Mouse (Mus musculus) C2C12 (cell line): Measurements from ENCODE around the gene Plpp1. TPM values are rescaled to one million over a fixed set of nuclear protein-coding genes. Genes with fewer than 3 reads are reported as not detected.

Experiments
- H3K27me3 ChIP-seq: one replicate; pipeline ENCODE4 v1.6.1; 2011; ENCODE audit not compliant: control insufficient read depth, insufficient read depth, insufficient read length
- H3K36me3 ChIP-seq: one replicate; pipeline ENCODE4 v1.6.1; 2011; ENCODE audit not compliant: control insufficient read depth, insufficient read depth
- H3K4me3 ChIP-seq: one replicate; pipeline ENCODE4 v1.5.1; 2011; ENCODE audit warnings: mild to moderate bottlenecking, control low read depth; ENCODE audit not compliant: poor library complexity, insufficient read depth, severe bottlenecking
- H3K79me2 ChIP-seq: one replicate; pipeline ENCODE4 v1.6.1; 2011; ENCODE audit not compliant: control insufficient read depth, insufficient read depth
- H3K79me3 ChIP-seq: one replicate; pipeline ENCODE4 v1.6.1; 2011; ENCODE audit warnings: low read depth, control low read depth
- H3ac ChIP-seq: one replicate; pipeline ENCODE3; 2011; ENCODE audit warnings: low read depth; ENCODE audit not compliant: control insufficient read depth, insufficient read length
- CEBPB ChIP-seq: IDR thresholded peaks from one replicate; pipeline ENCODE4 v1.6.1; 2011; ENCODE audit warnings: low read depth, mild to moderate bottlenecking, control low read depth, moderate library complexity
- CTCF ChIP-seq: IDR thresholded peaks from one replicate; pipeline ENCODE4 v1.5.1; 2011; ENCODE audit not compliant: control insufficient read depth, insufficient read depth, insufficient read length
- FOSL1 ChIP-seq: IDR thresholded peaks from one replicate; pipeline ENCODE4 v1.8.0; 2011; ENCODE audit warnings: mild to moderate bottlenecking, low read length; ENCODE audit not compliant: poor library complexity, insufficient read depth, severe bottlenecking
- MAX ChIP-seq: IDR thresholded peaks from one replicate; pipeline ENCODE4 v1.6.1; 2011; ENCODE audit warnings: mild to moderate bottlenecking, control low read depth
- MYOD1 ChIP-seq: IDR thresholded peaks from one replicate; pipeline ENCODE4 v1.6.1; 2011; ENCODE audit warnings: low read depth; ENCODE audit not compliant: control insufficient read depth, insufficient read length
- MYOG ChIP-seq: IDR thresholded peaks from one replicate; pipeline ENCODE4 v1.6.1; 2011; ENCODE audit not compliant: control insufficient read depth, insufficient read length; ENCODE audit errors: extremely low read depth
- USF1 ChIP-seq: IDR thresholded peaks from one replicate; pipeline ENCODE4 v1.6.1; 2011; ENCODE audit warnings: low read depth, mild to moderate bottlenecking, control low read depth, moderate library complexity
- polyA plus RNA-seq: library from polyadenylated mRNA; unstranded; fragments of >200 nt; fragmentation: generic; extraction: Trizol; gene quantifications from one replicate; pipeline ENCODE4 v1.2.1, GENCODE M21; 2012; ENCODE audit warnings: missing spikeins

Plpp1 gene
- polyA plus RNA-seq, 1 experiment: 29.1 TPM

- Histone ChIP-seq H3K4me3 (no peak overlapping the region), H3K36me3 (no peaks in the 10 kb centered on the region), H3K79me2 (no peaks in the 10 kb centered on the region), H3ac (no peak overlapping the region), H3K79me3 (no peaks in the 10 kb centered on the region), H3K27me3 (no peaks in the 10 kb centered on the region)
- TF ChIP-seq CTCF (no peak), MYOD1 (no peak), USF1 (no peak), FOSL1 (no peak), MAX (no peak)
These were observed 24.9 kb downstream of the Plpp1 start for GRCm38 (mm10) chr13:112825479-112825878.

DNA sequence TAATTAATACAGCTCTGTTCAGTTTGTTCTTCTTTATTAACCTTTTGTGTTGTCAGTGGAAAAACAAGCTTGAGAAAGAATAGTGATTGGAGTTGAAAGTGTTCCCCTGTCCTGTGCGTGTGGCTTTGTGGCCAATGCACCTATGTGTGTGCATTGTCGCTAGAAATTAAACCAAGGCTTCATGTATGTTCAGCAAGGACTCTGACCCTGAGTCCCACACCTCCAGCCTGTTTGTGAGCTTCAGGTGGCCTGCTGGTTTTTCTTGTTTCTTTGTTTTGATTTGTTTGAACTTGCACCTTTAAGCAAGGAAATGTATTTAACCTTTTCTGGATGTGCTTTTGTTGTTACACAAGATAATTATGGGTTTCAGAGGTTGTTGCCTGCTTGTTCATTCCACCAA is 29.0 kb downstream of the Plpp1 start:
- Histone ChIP-seq H3K27me3 (no peaks in the 10 kb centered on the region), H3K79me3 (no peaks in the 10 kb centered on the region)
- TF ChIP-seq MAX: no peak
- no peak for TF ChIP-seq MYOG
- no peak for TF ChIP-seq CEBPB
- TF ChIP-seq MYOD1: no peak
- TF ChIP-seq USF1: no peak
- TF ChIP-seq CTCF: no peak
- no peak for TF ChIP-seq FOSL1

GRCm38 (mm10) chr13:112832589-112832988 is 32.0 kb downstream of the Plpp1 start:
- Histone ChIP-seq H3ac (no peak overlapping the region), H3K27me3 (no peaks in the 10 kb centered on the region), H3K4me3 (no peak overlapping the region), H3K79me2 (no peaks in the 10 kb centered on the region), H3K79me3 (no peaks in the 10 kb centered on the region), H3K36me3 (peaks cover 7% of the 10 kb centered on the region)
- TF ChIP-seq MYOG (no peak), FOSL1 (no peak), MYOD1 (no peak), MAX (no peak), CTCF (no peak)

More for the DNA sequence above, 29.0 kb downstream of the Plpp1 start:
- H3K79me2 ChIP-seq: no peaks in the 10 kb centered on the region
- H3K36me3 ChIP-seq: no peaks in the 10 kb centered on the region
- H3K4me3 ChIP-seq: no peak overlapping the region
- no peak overlapping the region for H3ac ChIP-seq

DNA sequence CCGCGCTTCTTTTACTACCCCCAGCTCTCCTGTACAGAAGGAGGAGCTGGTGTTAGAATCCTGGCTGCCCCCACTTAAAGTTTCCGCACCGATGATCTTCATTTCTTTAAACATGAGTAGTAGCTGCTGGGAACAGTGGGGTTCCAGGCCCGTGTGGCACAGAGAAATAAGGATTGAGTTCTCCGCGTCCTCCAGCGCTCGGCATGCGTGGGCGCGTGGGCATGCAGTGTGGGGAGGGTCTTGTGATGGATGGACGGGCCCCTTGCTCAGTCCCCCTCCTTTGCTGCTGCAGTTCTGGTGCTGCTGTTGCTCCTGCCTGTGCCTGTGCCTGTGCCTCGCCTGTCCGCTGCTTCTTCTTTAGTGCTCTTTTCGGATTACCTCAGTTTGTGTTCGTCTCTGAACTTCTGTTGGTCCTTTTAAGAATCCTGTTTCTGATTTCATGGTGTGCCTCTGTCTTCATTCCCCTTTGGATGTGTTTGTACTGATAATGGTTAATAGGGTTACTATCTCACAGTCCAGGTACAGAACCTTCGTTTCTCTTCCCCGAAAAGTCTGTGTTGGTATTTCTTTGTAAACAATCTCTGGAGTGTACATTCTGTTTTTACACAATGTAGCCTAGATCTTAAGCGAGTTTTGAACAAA is 32.8 kb downstream of the Plpp1 start:
- no peaks in the 10 kb centered on the region for H3K79me2 ChIP-seq
- H3ac ChIP-seq: no peak overlapping the region
- H3K27me3 ChIP-seq: no peaks in the 10 kb centered on the region
- H3K79me3 ChIP-seq: no peaks in the 10 kb centered on the region
- peaks cover 7% of the 10 kb centered on the region for H3K36me3 ChIP-seq
- no peak overlapping the region for H3K4me3 ChIP-seq
- TF ChIP-seq CEBPB: no peak
- no peak for TF ChIP-seq USF1
- no peak for TF ChIP-seq MYOD1

DNA sequence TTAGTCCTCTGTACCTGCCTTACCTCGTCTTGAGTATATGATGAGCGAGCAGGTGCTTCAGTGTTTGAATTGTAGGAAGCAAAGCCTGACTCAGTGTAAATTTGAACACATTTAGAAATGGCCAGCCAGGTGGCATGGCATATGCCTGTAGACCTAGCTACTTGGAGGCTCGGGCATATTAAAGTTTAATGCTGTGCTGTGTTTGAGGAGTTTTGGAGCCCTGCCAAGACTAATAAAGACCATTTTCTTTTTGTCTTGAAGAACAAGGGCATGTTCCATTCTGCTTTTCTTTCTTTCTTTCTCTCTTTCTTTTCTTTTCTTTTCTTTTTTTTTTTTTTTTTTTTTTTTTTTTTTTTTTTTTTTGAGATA is 33.3 kb downstream of the Plpp1 start:
- H3K36me3 ChIP-seq: peaks cover 7% of the 10 kb centered on the region
- TF ChIP-seq MYOD1 (no peak), CEBPB (no peak), CTCF (no peak), USF1 (no peak), MYOG (no peak), MAX (no peak), FOSL1 (no peak)
- H3K4me3 ChIP-seq: no peak overlapping the region
- H3K27me3 ChIP-seq: no peaks in the 10 kb centered on the region
- H3ac ChIP-seq: no peak overlapping the region
- no peaks in the 10 kb centered on the region for H3K79me2 ChIP-seq
- H3K79me3 ChIP-seq: no peaks in the 10 kb centered on the region

DNA sequence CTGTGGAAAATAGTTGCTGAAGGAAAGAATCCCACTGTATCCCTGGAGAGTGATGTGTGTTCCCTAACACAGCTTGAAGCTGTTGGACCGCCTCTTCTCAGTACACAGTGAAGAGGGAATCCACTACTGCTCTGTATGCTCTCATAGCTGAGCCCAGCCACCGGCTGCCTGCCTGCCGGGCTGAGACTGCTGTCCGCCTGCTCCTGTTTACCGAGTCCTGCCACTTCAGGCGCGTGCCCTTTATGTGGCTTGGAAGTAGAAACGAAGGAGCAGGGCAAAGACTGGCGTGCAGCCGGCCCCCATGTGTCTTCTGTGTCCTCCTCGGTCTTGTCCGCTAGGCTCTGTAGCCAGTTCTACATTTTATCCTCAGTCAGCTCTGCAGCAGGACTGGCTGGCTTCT is 34.5 kb downstream of the Plpp1 start:
- TF ChIP-seq CTCF: no peak
- TF ChIP-seq MYOD1: no peak
- TF ChIP-seq USF1: no peak
- no peak for TF ChIP-seq CEBPB
- TF ChIP-seq MAX: no peak
- no peak for TF ChIP-seq FOSL1
- TF ChIP-seq MYOG: no peak
- H3K4me3 ChIP-seq: no peak overlapping the region
- H3ac ChIP-seq: no peak overlapping the region
- no peaks in the 10 kb centered on the region for H3K27me3 ChIP-seq
- no peaks in the 10 kb centered on the region for H3K79me2 ChIP-seq
- H3K36me3 ChIP-seq: peaks cover 7% of the 10 kb centered on the region
- H3K79me3 ChIP-seq: no peaks in the 10 kb centered on the region
